Mouse (Mus musculus) kidney, adult 2 months (tissue): ENCODE data around the gene Lmbrd2. TPM values are rescaled to one million over a fixed set of nuclear protein-coding genes. Genes with fewer than 3 reads are reported as not detected.
A peak's percentile ranks its signal among the peaks of the same experiment; 100 is the strongest.

Experiments
- DNase-seq: peaks from one replicate; pipeline ENCODE4 v3.0.0; 2021
- H3K27ac ChIP-seq: fragments of 200-500 bp; 2 replicates; pipeline ENCODE4 v1.5.1; 2012; ENCODE audit warnings: low read depth, low read length, control low read depth, inconsistent platforms; ENCODE audit not compliant: insufficient read depth
- H3K27me3 ChIP-seq: fragments of 200-500 bp; replicated peaks from 2 replicates; pipeline ENCODE4 v1.6.1; 2012; ENCODE audit warnings: mild to moderate bottlenecking, moderate library complexity, low read length, inconsistent platforms; ENCODE audit not compliant: control insufficient read depth, insufficient read depth
- H3K36me3 ChIP-seq: fragments of 200-500 bp; 2 replicates; pipeline ENCODE4 v1.6.1; 2012; ENCODE audit warnings: mild to moderate bottlenecking, moderate library complexity, low read length, inconsistent platforms; ENCODE audit not compliant: control insufficient read depth, insufficient read depth
- H3K4me1 ChIP-seq: fragments of 200-500 bp; 2 replicates; pipeline ENCODE4 v1.6.1; 2011; ENCODE audit warnings: low read length; ENCODE audit not compliant: control insufficient read depth, insufficient read depth
- H3K4me3 ChIP-seq: fragments of 200-500 bp; 2 replicates; pipeline ENCODE4 v1.5.1; 2011; ENCODE audit warnings: mild to moderate bottlenecking, low read depth, low read length, control low read depth; ENCODE audit not compliant: insufficient read depth
- CTCF ChIP-seq: fragments of 200-500 bp; conservative IDR thresholded peaks from 2 replicates; pipeline ENCODE4 v1.5.1; 2011; ENCODE audit warnings: low read depth, mild to moderate bottlenecking, control low read depth, low read length, moderate library complexity, mixed read lengths; ENCODE audit not compliant: insufficient read depth, insufficient read length
- POLR2A ChIP-seq: fragments of 200-500 bp; IDR thresholded peaks from one replicate; pipeline ENCODE4 v1.6.1; 2011; ENCODE audit warnings: low read depth, low read length, control low read depth
- WGBS: fragments of 180-500 bp; shearing (Covaris S2); methylation state at CpG from one replicate; pipeline ENCODE4 v1.1.7; 2018; 5-methylcytosine and 5-hydroxymethylcytosine counted together
- polyA plus RNA-seq: library from polyadenylated mRNA; depleted of rRNA; stranded (reverse); fragments of >200 nt; gene quantifications from 2 replicates; pipeline ENCODE4 v1.2.3, GENCODE M21; 2012

Gene Lmbrd2
- polyA plus RNA-seq, 1 experiment: 32.4 TPM

DNA sequence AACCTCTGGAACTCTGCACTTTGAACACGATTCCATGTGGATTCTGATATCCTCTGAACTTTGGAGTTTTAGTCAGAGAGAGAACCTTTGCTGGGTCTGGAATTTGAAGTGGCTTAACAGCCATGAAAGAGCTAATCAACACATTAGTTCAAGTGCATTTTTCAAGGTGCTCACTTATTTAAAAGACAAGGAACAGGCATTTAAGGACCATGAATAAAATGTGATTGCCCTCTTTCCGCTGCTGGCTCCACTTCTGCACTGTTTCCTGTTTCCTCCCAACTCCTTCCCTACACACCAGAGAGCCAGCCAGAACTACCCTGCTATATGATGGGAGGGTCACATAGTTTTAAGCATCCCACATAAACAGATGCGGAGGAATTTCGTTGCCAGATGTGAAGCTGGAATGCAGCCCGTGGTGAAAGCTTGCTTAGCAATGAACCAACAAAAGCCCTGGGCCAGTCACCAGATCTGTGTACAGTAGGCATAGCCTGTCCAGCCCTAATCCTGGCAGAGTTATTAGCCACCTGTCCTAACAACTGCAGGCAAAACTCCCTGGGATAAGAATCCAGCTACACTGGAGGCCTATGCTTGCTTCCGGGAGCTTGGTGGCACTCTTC is 5.4 kb upstream of the Lmbrd2 start:
- TF ChIP-seq CTCF (no peak), POLR2A (no peak)
- Histone ChIP-seq H3K4me1 (peaks cover 21% of the 10 kb centered on the region), H3K27me3 (no peaks in the 10 kb centered on the region), H3K36me3 (no peaks in the 10 kb centered on the region), H3K4me3 (no peak overlapping the region), H3K27ac (peak overlapping the region; percentile 65)
- DNase-seq: peak; percentile 68
- 40% methylated on average over 6 of the region's 6 CpGs for WGBS

DNA sequence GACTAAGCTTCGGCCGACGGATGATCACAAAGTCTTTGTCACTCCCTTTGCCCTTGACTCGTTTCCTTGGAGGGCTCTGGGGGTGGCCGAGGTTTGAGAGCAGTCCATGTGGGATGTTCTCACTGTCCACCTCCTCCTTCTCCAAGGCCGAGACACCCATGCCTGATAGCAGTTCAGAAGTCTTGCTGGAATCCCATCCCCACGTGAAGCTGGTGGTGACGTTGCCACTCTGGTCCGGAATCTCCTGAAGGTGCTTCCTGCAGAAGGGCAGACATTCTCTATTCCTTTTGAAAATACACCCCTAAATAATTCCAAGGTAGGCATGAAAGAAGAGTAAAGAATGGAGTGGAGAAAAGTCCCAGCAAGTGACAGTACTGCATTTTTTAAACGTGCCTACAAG is 903 bp upstream of the Lmbrd2 start:
- H3K27ac ChIP-seq: no peak overlapping the region
- H3K4me1 ChIP-seq: peaks cover 11% of the 10 kb centered on the region
- H3K27me3 ChIP-seq: no peaks in the 10 kb centered on the region
- WGBS: 27% methylated on average over 10 of the region's 10 CpGs
- no peaks in the 10 kb centered on the region for H3K36me3 ChIP-seq
- no peak overlapping the region for H3K4me3 ChIP-seq
- DNase-seq: no peak
- TF ChIP-seq CTCF: no peak
- no peak for TF ChIP-seq POLR2A

DNA sequence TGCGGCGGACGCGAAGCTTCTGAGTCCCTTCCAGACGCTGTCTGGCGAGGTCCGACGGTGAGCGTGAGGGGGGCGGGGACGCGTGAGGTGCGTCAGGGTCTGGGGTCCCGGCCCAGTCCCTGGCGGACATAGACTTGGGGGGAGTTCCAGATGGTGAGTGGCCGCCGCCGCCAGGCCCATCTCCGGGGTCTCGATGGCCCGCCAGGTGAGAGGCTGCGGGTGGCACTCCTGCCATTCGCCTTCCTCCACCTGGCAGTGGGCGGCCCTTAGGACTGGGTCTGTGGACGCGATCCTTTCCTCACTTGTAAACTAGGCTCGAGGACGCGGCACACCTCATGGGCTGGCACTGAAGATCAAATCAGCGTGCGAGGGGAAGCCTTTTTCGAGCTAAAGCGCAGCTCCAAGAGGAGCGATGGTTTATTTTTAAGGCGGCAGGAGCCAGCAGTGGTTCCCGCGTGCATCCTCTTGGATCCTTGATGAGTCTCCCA is 378 bp downstream of the Lmbrd2 start:
- no peak for TF ChIP-seq POLR2A
- TF ChIP-seq CTCF: no peak
- Histone ChIP-seq H3K4me3 (peak overlapping the region; percentile 82), H3K4me1 (peaks cover 4% of the 10 kb centered on the region), H3K36me3 (no peaks in the 10 kb centered on the region), H3K27ac (peak overlapping the region; percentile 53), H3K27me3 (no peaks in the 10 kb centered on the region)
- DNase-seq: peak; percentile 64
- WGBS: 1% methylated on average over 37 of the region's 37 CpGs

DNA sequence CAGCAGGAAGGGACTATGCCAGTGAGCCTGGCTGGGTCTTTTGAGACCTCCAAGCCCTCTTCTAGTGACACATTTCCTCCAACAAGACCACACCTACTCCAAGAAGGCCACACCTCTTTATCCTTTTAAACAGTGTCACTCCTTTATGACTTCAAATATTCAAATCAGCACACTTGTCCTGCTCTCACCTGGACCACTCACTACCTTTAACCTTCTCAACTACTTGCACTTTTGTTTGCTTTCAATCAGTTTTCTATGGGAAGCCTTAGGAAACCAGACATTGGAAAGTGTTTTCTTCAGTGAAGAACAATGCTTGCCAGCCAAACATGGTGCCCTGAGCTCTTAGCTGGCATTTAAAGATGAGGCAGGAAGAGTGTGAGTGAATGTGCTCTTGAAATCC is 15.0 kb downstream of the Lmbrd2 start, which contains the start of gene Skp2:
TSS of gene Skp2 (minus strand) at position 101 of the 400 bp plus-strand sequence.
- no peak for TF ChIP-seq POLR2A
- no peak for TF ChIP-seq CTCF
- no peak within 1 kb of the TSS for H3K4me3 ChIP-seq
- no peak for DNase-seq
- H3K27me3 ChIP-seq: no peaks in the 10 kb centered on the region
- no peaks in the 10 kb centered on the region for H3K4me1 ChIP-seq
- peaks cover 5% of the 10 kb centered on the region for H3K36me3 ChIP-seq
- H3K27ac ChIP-seq: no peak within 1 kb of the TSS

DNA sequence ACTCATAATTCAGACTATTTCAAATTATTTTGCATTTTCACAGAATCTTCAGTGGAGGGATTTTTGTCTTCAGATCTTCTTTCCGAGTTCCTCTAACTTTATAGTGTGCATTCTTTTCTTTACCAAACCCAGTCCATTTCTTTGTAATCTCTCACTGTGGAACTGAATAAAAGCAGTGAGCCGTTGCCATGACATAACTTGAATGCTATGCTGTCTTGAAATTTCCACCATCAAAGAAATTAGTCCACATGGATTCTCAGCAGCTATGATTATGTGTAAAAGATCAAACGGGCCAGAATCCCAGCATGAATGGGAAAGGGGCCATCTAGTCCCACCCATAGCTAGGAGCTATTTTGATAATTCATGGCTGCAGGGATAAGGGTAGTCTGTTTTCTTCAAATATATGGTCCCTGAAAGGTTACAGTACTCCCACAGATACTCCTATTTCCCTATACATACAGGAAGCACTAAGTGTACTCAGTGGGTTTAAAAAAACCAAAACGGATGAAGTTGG is 22.3 kb downstream of the Lmbrd2 start:
- TF ChIP-seq CTCF (no peak), POLR2A (no peak)
- H3K4me3 ChIP-seq: no peak overlapping the region
- H3K27me3 ChIP-seq: no peaks in the 10 kb centered on the region
- H3K4me1 ChIP-seq: no peaks in the 10 kb centered on the region
- H3K36me3 ChIP-seq: peaks cover 2% of the 10 kb centered on the region; the same call in 1 of the 2 replicates
- DNase-seq: no peak
- H3K27ac ChIP-seq: no peak overlapping the region
- WGBS: 79% methylated on average over 4 of the region's 4 CpGs

DNA sequence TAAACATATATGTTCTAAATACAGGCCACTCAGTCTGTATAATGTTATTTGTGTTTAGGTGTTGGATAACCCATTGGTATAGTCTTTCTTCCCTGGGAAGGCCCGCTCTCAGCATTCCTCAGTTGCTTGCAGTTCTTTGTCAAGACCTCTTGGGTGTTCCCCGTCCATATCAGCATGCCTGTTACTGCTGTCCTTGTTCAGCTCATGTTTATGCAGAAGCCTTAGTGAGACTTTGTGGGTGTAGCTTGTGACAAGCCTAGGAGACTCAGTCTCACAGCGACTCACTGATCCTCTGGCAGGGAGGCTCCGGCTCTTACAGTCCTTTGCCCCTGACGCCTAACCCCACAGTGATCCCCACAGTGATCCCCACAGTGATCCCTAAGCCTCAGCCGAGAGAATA is 23.8 kb downstream of the Lmbrd2 start:
- TF ChIP-seq POLR2A: no peak
- TF ChIP-seq CTCF: no peak
- Histone ChIP-seq H3K4me3 (no peak overlapping the region), H3K36me3 (no peaks in the 10 kb centered on the region; the same call in none of the 2 replicates), H3K4me1 (no peaks in the 10 kb centered on the region), H3K27me3 (no peaks in the 10 kb centered on the region), H3K27ac (no peak overlapping the region)
- DNase-seq: no peak
- 84% methylated on average over 6 of the region's 6 CpGs for WGBS

DNA sequence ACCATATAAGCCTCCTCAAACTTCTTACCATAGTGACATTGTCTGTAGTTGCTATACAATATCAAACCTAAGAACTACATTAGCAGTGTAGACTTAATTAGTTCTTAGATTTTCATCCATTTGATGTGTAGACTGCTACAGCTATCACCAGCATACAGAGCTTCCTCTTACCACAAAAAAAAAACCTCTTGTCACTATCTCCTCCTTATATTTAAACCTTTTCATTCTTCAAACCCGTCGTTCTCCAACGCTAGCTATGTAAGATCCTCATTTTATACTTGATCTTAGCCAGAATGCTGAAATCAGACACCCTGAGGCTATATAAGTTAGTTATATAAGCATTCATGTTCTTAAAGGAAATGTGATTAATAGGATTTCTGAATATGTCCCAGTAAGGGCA is 36.7 kb downstream of the Lmbrd2 start:
- no peak overlapping the region for H3K27ac ChIP-seq
- no peak for DNase-seq
- no peaks in the 10 kb centered on the region for H3K4me1 ChIP-seq
- TF ChIP-seq POLR2A: no peak
- TF ChIP-seq CTCF: no peak
- H3K36me3 ChIP-seq: peaks cover 4% of the 10 kb centered on the region
- WGBS: 95% methylated on average over 3 of the region's 3 CpGs
- H3K4me3 ChIP-seq: no peak overlapping the region
- no peaks in the 10 kb centered on the region for H3K27me3 ChIP-seq
